Mouse (Mus musculus) heart, adult 2 months (tissue): ENCODE measurements around the gene Colca2.

Experiments used
- CTCF ChIP-seq: fragments of 200-600 bp; IDR thresholded peaks from 2 replicates; pipeline ENCODE4 v1.8.1; 2022; ENCODE audit warnings: antibody characterized with exemption, mild to moderate bottlenecking, moderate library complexity
- EP300 ChIP-seq: fragments of 200-500 bp; IDR thresholded peaks from 2 replicates; pipeline ENCODE4 v1.6.1; 2011; ENCODE audit warnings: low read depth, low read length, control low read depth; ENCODE audit not compliant: insufficient read depth
- POLR2A ChIP-seq: fragments of 200-500 bp; IDR thresholded peaks from 2 replicates; pipeline ENCODE4 v1.6.1; 2011; ENCODE audit warnings: mild to moderate bottlenecking, low read depth, low read length, control low read depth; ENCODE audit not compliant: insufficient read depth

DNA sequence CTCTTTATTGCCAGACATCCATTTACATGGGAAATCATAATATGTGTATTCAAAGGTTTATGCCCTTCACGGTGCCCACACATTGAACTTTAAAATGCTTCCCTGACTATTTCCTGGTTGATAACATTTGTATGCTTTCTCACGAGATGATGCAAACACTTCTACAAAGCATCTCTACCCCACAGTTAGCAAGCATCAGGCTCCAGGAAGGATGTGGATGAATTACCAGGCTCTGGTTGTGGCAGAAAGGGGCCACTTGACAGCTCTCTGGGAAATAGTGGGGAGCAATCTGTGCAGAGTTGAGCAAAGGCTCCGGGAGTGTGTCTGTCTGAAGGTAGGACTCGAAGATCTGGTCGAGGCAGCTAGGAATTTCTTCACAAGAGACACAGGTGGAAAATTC is 6.3 kb downstream of the Colca2 start:
- TF ChIP-seq CTCF = no peak
- no peak for TF ChIP-seq POLR2A
- TF ChIP-seq EP300 = no peak
